Mouse (Mus musculus) left cerebral cortex, postnatal 25 days (tissue): ENCODE data around the gene Pcp4l1. TPM values are rescaled to one million over a fixed set of nuclear protein-coding genes. Genes with fewer than 3 reads are reported as not detected.
"Not testable (repeated sequence)": the region's sequence is repeated elsewhere in the genome, so short reads cannot be mapped to it uniquely, and the experiment has no call there.

Experiments
- DNase-seq, 2 experiments: peaks; one replicate each; pipeline ENCODE4 v3.0.0; 2022; ENCODE audit warnings: low spot score in 2 of 2, mixed read lengths in 1 of 2
- intact Hi-C: fragments of 180-260 bp; cut with DNase I; formaldehyde crosslinking; loops from one replicate; pipeline ENCODE4 v1.15.1; 2025
- total RNA-seq, 2 experiments: library from RNA; stranded (reverse); gene quantifications; 2 replicates each; pipeline ENCODE4 v1.2.3; 2021

Pcp4l1 gene
- 100 to 1,000 TPM in 1 of 2 experiments, 10 to 100 TPM in 1; 70.0 to 130 TPM for total RNA-seq

- peak; percentile 47 to 77 for DNase-seq
- intact Hi-C loops: no loop called here
Observed at GRCm38 (mm10) chr1:171195887-171196397, at the start of gene Pcp4l1. Gene Pcp4l1 (minus strand): TSS chr1:171196268.

DNA sequence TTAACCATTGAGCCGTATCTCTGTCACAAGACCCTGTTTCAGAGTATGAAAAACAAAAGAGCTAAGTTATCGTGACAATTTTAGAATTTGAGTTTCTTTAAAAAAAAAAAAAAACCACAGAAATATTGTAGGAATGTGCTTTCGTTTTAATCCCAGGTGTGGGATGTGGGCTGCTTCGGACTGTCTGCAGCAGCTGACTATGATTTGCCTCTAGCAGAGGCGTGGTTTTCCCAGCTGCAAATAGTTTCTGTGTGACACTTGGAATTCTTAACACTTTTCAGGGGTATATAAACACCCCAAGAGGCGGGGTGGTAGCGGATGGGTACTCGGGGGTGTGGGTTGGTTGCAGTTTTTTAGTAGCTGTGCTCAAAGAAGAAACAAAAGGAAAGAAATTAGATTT, 49.3 kb upstream of the Pcp4l1 start:
- no peak for DNase-seq
- intact Hi-C loops: no loop called here

GRCm38 (mm10) chr1:171241952-171242351, 45.9 kb upstream of the Pcp4l1 start:
- intact Hi-C loops, DNase-seq: not testable (repeated sequence)

DNA sequence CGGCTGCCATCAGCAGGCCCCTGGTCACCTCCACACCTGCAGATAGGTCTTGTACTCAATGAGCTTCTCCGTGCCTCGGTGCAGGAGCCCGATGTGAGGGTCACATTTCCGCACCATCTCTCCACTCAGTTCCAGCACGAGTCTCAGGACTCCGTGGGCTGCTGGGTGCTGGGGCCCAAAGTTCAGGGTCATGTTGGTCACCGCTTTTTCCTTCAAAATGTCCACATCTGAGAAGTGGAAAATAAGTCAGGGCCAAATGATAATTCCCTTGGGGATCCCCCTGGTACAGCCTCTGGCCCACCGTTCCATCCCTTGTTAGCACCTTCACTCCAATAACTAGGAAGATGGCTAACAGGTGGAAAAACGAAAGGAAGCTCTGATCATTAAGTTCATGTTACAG, 44.8 kb upstream of the Pcp4l1 start:
- intact Hi-C loops: no loop called here
- no peak for DNase-seq

GRCm38 (mm10) chr1:171239992-171240744, 44.1 kb upstream of the Pcp4l1 start:
- no peak for DNase-seq
- intact Hi-C loops: no loop called here

- intact Hi-C loops: no loop called here
- DNase-seq: peak in 1 of 2 experiments; percentile 54
Observed at GRCm38 (mm10) chr1:171238463-171238862, 42.4 kb upstream of the Pcp4l1 start.

- DNase-seq: no peak
- intact Hi-C loops: no loop called here
Observed at GRCm38 (mm10) chr1:171237438-171237837, 41.4 kb upstream of the Pcp4l1 start.

GRCm38 (mm10) chr1:171235791-171236190, 39.7 kb upstream of the Pcp4l1 start:
- intact Hi-C loops: no loop called here
- DNase-seq: no peak

DNA sequence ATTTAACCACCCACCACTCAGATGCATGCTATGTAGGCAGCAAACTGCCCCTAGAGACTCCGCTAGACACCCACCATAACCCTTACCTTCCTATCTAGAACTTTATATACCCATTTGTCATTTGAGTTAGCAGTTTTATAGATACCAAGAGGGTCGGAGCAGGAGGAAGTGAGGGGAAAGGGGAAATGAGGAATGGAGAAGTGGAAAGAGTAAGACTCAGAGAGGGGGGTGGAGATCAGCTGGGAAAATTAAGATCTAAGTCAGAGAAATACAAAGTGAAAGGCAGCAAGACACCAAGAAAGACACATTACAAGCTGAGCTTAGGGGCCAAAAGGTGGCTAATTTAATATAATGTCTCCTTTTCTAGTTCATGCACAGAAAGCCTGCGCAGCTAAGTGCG, 38.5 kb upstream of the Pcp4l1 start:
- intact Hi-C loops: no loop called here

DNA sequence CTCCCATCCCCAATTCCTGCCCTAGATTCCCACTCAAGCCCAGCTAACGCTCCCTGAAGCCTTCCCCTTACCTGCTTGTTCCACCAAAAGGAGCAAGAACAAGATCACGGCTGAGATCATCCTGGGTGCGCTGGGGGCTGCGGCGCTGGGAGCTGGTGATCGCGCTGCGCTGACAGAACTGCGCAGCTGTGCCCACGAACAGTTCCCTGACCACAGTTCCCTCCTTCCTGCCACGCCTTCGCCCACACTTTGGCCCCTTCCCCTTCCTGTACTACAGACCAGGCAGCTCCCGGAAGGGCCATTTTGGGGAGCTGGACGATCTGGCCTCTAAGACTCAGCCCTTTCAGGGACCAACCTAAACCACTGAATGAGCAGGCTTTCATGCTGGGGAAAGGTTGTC, 38.1 kb upstream of the Pcp4l1 start, which contains the start of gene Fcer1g:
Fcer1g (minus strand) TSS at position 240 of the 400 bp plus-strand sequence.
- no peak for DNase-seq
- intact Hi-C loops: no loop called here

More for the DNA sequence above, 38.5 kb upstream of the Pcp4l1 start:
- DNase-seq: no peak

GRCm38 (mm10) chr1:171232800-171233730, 37.0 kb upstream of the Pcp4l1 start:
- no peak for DNase-seq
- intact Hi-C loops: no loop called here

DNA sequence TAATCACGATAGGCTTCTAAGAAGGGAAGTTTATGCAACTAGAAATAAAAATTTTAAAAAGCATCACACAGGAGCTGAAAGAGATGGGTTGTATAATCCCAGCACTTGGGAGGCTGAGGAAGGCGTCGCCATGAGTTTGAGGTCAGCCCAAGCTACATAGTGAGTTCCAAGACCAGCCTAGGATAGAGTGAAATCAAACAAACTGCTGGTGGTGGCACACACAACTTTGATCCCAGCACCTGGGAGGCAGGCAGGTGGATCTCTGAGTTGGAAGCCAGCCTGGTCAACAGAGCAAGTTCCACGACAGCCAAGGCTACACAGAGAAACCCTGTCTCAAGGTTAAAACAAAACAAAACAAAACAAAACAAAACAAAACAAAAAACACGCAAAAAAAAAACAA, 36.3 kb upstream of the Pcp4l1 start:
- intact Hi-C loops: no loop called here
- DNase-seq: no peak

GRCm38 (mm10) chr1:171231844-171232243, 35.8 kb upstream of the Pcp4l1 start:
- no peak for DNase-seq

GRCm38 (mm10) chr1:171230215-171230614, 34.1 kb upstream of the Pcp4l1 start:
- intact Hi-C loops: no loop called here
- no peak for DNase-seq

More at GRCm38 (mm10) chr1:171231844-171232243, 35.8 kb upstream of the Pcp4l1 start:
- intact Hi-C loops: no loop called here

- intact Hi-C loops: no loop called here
- no peak for DNase-seq
Observed at GRCm38 (mm10) chr1:171229750-171230149, 33.7 kb upstream of the Pcp4l1 start.

- no peak for DNase-seq
- intact Hi-C loops: no loop called here
Observed at GRCm38 (mm10) chr1:171227879-171228278, 31.8 kb upstream of the Pcp4l1 start.

DNA sequence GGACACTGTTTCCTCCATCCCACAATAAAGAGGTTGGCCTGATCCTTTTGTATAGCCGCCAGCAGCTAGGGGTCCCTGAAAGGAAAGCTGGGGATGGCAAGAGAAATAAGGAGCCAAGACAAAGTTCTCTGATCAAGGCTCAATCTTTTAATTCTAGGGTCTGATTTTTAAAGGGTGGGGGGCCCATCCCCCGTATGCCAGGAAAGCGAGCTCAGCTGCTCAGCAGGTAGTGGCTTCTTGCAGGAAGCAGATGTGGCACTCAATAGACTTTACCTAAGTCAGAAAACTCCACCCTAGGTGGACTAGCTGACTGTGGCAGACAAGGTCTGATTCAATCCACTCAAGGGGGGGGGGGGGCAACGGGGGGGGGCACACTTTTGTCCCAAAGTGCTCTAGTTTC, 30.7 kb upstream of the Pcp4l1 start:
- DNase-seq: no peak
- intact Hi-C loops: no loop called here

GRCm38 (mm10) chr1:171224857-171225256, 28.8 kb upstream of the Pcp4l1 start, which contains the start of gene Apoa2:
Gene Apoa2 (plus strand): TSS chr1:171225054.
- no peak for DNase-seq
- intact Hi-C loops: loop anchor here (5.0 kb wide), 1 partner anchor 102 kb away; the partner anchor contains the start of gene Dedd

DNA sequence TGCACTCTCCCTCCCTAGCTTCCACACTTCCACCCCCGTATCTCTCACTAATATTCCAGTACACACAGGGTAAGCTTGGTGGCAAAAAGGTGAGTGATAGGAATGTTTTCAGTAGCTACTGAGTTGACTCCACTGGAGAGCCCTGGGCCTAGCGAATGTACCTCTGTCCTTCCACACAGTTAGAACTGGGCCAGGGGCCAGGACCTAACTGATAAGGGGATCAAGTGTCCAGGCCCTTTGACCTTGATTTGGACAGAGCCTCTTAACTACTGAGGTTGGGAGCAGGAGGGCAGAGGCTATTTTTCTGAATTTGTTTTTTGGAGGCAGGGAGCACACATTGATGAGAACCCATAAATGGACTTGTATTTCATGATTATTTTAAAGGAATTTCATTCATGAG, 27.7 kb upstream of the Pcp4l1 start:
- no peak for DNase-seq
- intact Hi-C loops: loop anchor here (5.0 kb wide), 1 partner anchor 104 kb away; the partner anchor contains the start of gene Dedd

DNA sequence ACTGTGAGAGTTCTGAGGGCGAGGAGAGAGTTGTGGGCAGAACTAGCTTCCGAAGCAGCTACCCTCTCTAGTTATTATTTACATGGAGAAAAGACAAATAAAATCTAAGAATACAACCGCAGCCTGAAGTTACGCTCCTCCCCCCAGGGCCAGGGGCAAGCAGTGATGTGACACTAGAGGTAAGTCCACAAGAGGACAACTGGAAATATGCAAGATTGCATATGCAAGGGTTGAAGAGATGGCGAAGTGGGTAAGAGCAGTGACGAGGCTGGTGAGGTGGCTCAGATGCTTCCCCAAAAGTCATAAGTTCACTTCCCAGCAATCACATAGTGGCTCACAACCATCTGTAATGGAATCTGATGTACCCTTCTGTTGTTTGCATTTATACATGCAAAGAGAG, 27.1 kb upstream of the Pcp4l1 start:
- no peak for DNase-seq
- intact Hi-C loops: loop anchor here (5.0 kb wide), 1 partner anchor 104 kb away; the partner anchor contains the start of gene Dedd
